Mouse (Mus musculus) embryonic fibroblast, embryonic 13.5 days (primary cell): ENCODE data around the gene Kif6.

Experiments
- CTCF ChIP-seq: IDR thresholded peaks from 2 replicates; pipeline ENCODE4 v1.5.1; 2011; ENCODE audit warnings: mild to moderate bottlenecking, control low read depth, low read length, moderate library complexity, borderline replicate concordance; ENCODE audit not compliant: insufficient read depth
- POLR2A ChIP-seq: IDR thresholded peaks from 2 replicates; pipeline ENCODE4 v1.6.1; 2011; ENCODE audit warnings: low read depth, mild to moderate bottlenecking, control low read depth, low read length, moderate library complexity

- TF ChIP-seq CTCF (no peak), POLR2A (no peak)
Observed at GRCm38 (mm10) chr17:49605397-49605796, 9.5 kb upstream of the Kif6 start.
